Mouse (Mus musculus) leukemia stem cell, adult 10-12 weeks (primary cell): ENCODE measurements around the gene Runx3. TPM values are rescaled to one million over a fixed set of nuclear protein-coding genes. Genes with fewer than 3 reads are reported as not detected.

Experiments used
- polyA plus RNA-seq: library from polyadenylated mRNA; stranded (reverse); fragments of >175 nt; gene quantifications from 2 replicates; pipeline ENCODE4 v1.2.3, GENCODE M21; 2012; ENCODE audit warnings: low replicate concordance

The Runx3 gene
- polyA plus RNA-seq = 174 and 208 TPM in 2 replicates

DNA sequence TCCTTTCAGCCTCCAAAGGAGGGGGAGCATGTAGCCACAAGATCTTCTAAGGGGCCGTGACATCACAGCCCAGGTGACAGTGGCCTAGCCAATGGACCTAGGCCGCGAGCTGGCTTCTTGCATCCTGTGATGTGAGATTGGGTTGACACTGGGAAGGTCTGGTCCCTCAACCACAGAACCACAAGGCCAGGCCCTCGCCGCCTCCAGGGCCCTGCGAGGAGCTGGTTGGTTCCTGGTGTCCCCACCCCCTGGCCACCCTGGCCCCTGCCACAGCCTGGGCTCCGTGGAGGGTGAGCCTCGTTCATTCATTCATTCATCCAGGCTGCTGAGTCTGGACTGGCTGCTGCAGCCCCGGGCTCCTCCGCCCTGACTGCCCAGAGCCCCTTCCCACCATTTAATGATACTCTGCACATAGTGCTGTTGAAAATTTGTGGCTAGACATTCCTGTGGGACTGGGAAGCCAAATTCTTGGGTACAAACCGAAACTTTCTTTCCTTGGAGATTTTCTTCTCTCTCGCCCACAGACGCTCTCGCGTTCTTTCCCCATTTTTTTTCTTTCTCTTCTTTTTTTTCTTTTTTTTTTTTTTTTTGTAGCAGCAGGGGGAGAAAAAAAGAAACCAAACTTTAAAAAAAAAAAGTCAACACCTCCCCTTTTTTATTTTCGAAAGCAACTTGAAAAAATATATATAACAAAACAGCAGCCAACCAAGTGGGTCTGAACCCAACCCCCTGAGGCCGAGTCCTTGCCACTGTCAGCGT lies at the start of gene Runx3:
Runx3 (plus strand) TSS at position 311 of the 759 bp plus-strand sequence.

Other genes starting within 250 kb of the Runx3 start
- 6.5 and 26.8 TPM in 2 replicates for gene Tmem50a, start 205.6 kb upstream of the Runx3 start, polyA plus RNA-seq
- 495 and 715 TPM in 2 replicates for gene Rsrp1, start 197.1 kb upstream of the Runx3 start, polyA plus RNA-seq
- gene Syf2, start 189.8 kb upstream of the Runx3 start, polyA plus RNA-seq = 23.8 and 56.6 TPM in 2 replicates
- gene Clic4, start 152.2 kb downstream of the Runx3 start, polyA plus RNA-seq = 26.5 and 28.7 TPM in 2 replicates
- gene Srrm1, start 232.7 kb downstream of the Runx3 start, polyA plus RNA-seq = 774 and 1,273 TPM in 2 replicates